Mouse (Mus musculus): ENCODE measurements around the gene Prrg2.

GRCm38 (mm10) chr7:45104941-45105340 is 42.5 kb upstream of the Prrg2 start:
- TF ChIP-seq GATA1 (IDR thresholded peaks at IDR 0.05; ENCODE audit: low read length) (no peak), TAL1 (IDR thresholded peaks at IDR 0.05; ENCODE audit: low read length) (no peak)
